Mouse (Mus musculus) myocyte (in vitro differentiated cells): Measurements from ENCODE around the gene Gm28053.

Source experiments
- E2F4 ChIP-seq: IDR thresholded peaks from one replicate; pipeline ENCODE4 v1.6.1; 2011; ENCODE audit warnings: mild to moderate bottlenecking, control low read depth, moderate library complexity; ENCODE audit not compliant: insufficient read depth
- MAX ChIP-seq: IDR thresholded peaks from one replicate; pipeline ENCODE4 v1.6.1; 2011; ENCODE audit warnings: low read depth, mild to moderate bottlenecking, control low read depth
- MYOD1 ChIP-seq, 3 experiments: IDR thresholded peaks; one replicate each; pipeline ENCODE4 v1.6.1; 2011; ENCODE audit warnings: control low read depth in 2 of 3, low read depth in 2 of 3, mild to moderate bottlenecking in 2 of 3, moderate library complexity in 1 of 3; ENCODE audit not compliant: insufficient read length in 2 of 3, control insufficient read depth in 1 of 3
- POLR2A ChIP-seq: IDR thresholded peaks from one replicate; pipeline ENCODE4 v1.6.1; 2011; ENCODE audit warnings: low read depth, mild to moderate bottlenecking, control low read depth, moderate library complexity; ENCODE audit not compliant: insufficient read length
- POLR2AphosphoS2 ChIP-seq: IDR thresholded peaks from one replicate; pipeline ENCODE4 v1.6.1; 2011; ENCODE audit warnings: low read depth, control low read depth; ENCODE audit not compliant: insufficient read length
- SRF ChIP-seq: IDR thresholded peaks from one replicate; pipeline ENCODE4 v1.6.1; 2011; ENCODE audit warnings: low read depth; ENCODE audit not compliant: control insufficient read depth, insufficient read length
- TCF12 ChIP-seq: IDR thresholded peaks from one replicate; pipeline ENCODE4 v1.6.1; 2011; ENCODE audit warnings: mild to moderate bottlenecking, control low read depth; ENCODE audit not compliant: poor library complexity, insufficient read depth, severe bottlenecking
- TCF3 ChIP-seq: IDR thresholded peaks from one replicate; pipeline ENCODE4 v1.6.1; 2011; ENCODE audit warnings: low read depth, control low read depth; ENCODE audit not compliant: insufficient read length
- USF1 ChIP-seq: IDR thresholded peaks from one replicate; pipeline ENCODE4 v1.6.1; 2011; ENCODE audit warnings: low read depth, mild to moderate bottlenecking, control low read depth, moderate library complexity

GRCm38 (mm10) chr6:48739780-48740055 lies 21.3 kb downstream of the Gm28053 start:
- TF ChIP-seq POLR2A (no peak), MAX (no peak), MYOD1 (IDR thresholded peaks at IDR 0.05; ENCODE audit: control insufficient read depth in 1 of 3, insufficient read length in 2 of 3, low read depth in 2 of 3) (no peak), POLR2AphosphoS2 (no peak), TCF12 (no peak), TCF3 (no peak), USF1 (no peak), SRF (no peak), E2F4 (no peak)
